Mouse (Mus musculus): ENCODE results near the gene Myo5c.

The Myo5c gene

GRCm38 (mm10) chr9:75318196-75318595, 86.4 kb downstream of the Myo5c start:
- no peak for DNase-seq (ENCODE audit: extremely low read depth, low read depth)

GRCm38 (mm10) chr9:75319365-75319764, 87.5 kb downstream of the Myo5c start:
- no peak for DNase-seq (ENCODE audit: extremely low read depth, low read depth)

GRCm38 (mm10) chr9:75322099-75322885, 90.5 kb downstream of the Myo5c start:
- no peak for DNase-seq (ENCODE audit: extremely low read depth, low read depth)

GRCm38 (mm10) chr9:75328047-75328446, 96.2 kb downstream of the Myo5c start:
- DNase-seq (ENCODE audit: extremely low read depth, low read depth) = no peak

GRCm38 (mm10) chr9:75330821-75331220, 99.0 kb downstream of the Myo5c start:
- no peak for DNase-seq (ENCODE audit: extremely low read depth, low read depth)

- DNase-seq (ENCODE audit: extremely low read depth, low read depth) = no peak
Measured at GRCm38 (mm10) chr9:75334440-75334839, 102.6 kb downstream of the Myo5c start.

- DNase-seq (ENCODE audit: extremely low read depth, low read depth) = no peak
Measured at GRCm38 (mm10) chr9:75338016-75338415, 106.2 kb downstream of the Myo5c start.

- no peak for DNase-seq (ENCODE audit: extremely low read depth, low read depth)
Measured at GRCm38 (mm10) chr9:75342433-75342832, 110.6 kb downstream of the Myo5c start.

GRCm38 (mm10) chr9:75347458-75347857, 115.6 kb downstream of the Myo5c start, which contains the start of gene Bcl2l10:
Gene Bcl2l10, plus strand, starts transcription at chr9:75347758.
- DNase-seq (ENCODE audit: extremely low read depth, low read depth) = no peak

GRCm38 (mm10) chr9:75348066-75348465, 116.2 kb downstream of the Myo5c start:
- DNase-seq (ENCODE audit: extremely low read depth, low read depth) = no peak

- no peak for DNase-seq (ENCODE audit: extremely low read depth, low read depth)
Measured at GRCm38 (mm10) chr9:75348641-75349040, 116.8 kb downstream of the Myo5c start.

GRCm38 (mm10) chr9:75353094-75353493, 121.3 kb downstream of the Myo5c start:
- DNase-seq (ENCODE audit: extremely low read depth, low read depth) = no peak
